Mouse (Mus musculus) E14TG2a.4 (cell line): ENCODE results near the gene Foxp4.

Experiments
- CTCF ChIP-seq: conservative IDR thresholded peaks from 2 replicates; pipeline ENCODE4 v1.5.1; 2014; ENCODE audit warnings: low read length
- NANOG ChIP-seq: IDR thresholded peaks from 2 replicates; pipeline ENCODE4 v1.6.1; 2014; ENCODE audit warnings: borderline replicate concordance, low read length, mixed read lengths
- POU5F1 ChIP-seq: IDR thresholded peaks from 2 replicates; pipeline ENCODE4 v1.6.1; 2014; ENCODE audit warnings: low read length, borderline replicate concordance

GRCm38 (mm10) chr17:47845609-47846008 lies 78.8 kb downstream of the Foxp4 start:
- TF ChIP-seq CTCF: no peak
- TF ChIP-seq POU5F1: no peak
- no peak for TF ChIP-seq NANOG
